In the genomic region with DNA sequence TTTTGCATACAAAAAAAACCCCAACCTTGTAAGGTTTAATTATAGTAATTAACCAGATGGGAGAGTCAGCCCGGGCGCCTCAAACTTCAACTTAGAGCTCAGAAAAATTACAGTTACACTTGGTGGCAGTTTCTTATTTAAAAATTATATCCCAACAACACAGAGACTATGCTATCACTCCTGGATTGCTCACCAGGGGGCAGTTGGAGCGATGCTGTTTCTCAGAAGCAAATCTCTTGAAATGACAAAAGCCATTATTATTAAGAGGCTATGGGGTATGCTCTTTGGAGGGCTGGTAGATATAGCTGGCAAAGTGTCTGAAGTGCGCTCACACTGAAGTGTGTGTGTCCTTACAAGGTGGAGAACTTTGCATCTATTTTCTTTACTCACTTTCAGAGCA, we compare ENCODE assay signal across 9 mouse cellular contexts. TPM values are rescaled to one million over a fixed set of nuclear protein-coding genes. Genes with fewer than 3 reads are reported as not detected.
DNase-seq lines count a peak whose midpoint lies in the region; ATAC-seq and TF ChIP-seq lines count a peak whose summit lies in the region.
"Had no signal": no experiment of that assay in that cellular context is flagged by ENCODE, and none has a peak within 500 bp of the region (broad histone marks: within the 10 kb centered on the region; RNA-seq: fewer than 3 reads in every experiment).

No protein-coding gene starts in this region.

- H3K27ac ChIP-seq in heart, embryonic 12.5 days (ENCODE audit: poor library complexity, severe bottlenecking) = no peak overlapping the region
- no peak overlapping the region for H3K27ac ChIP-seq in intestine, postnatal 0 days (ENCODE audit: low read depth, low read length)
- H3K27ac ChIP-seq in stomach, postnatal 0 days (replicated peaks) = no peak overlapping the region
- H3K27ac ChIP-seq: liver, embryonic 14.5 days had no signal

- H3K27me3 ChIP-seq in heart, embryonic 12.5 days (replicated peaks) = no peaks in the 10 kb centered on the region
- no peaks in the 10 kb centered on the region for H3K27me3 ChIP-seq in intestine, postnatal 0 days (replicated peaks; ENCODE audit: control insufficient read depth, insufficient read depth, low read length)
- no peaks in the 10 kb centered on the region for H3K27me3 ChIP-seq in stomach, postnatal 0 days (ENCODE audit: control insufficient read depth, insufficient read depth, low read length)

- peak overlapping the region; percentile 80; the same call in 1 of the 2 replicates for H3K9ac ChIP-seq in heart, embryonic 12.5 days
- no peak overlapping the region for H3K9ac ChIP-seq in intestine, postnatal 0 days (ENCODE audit: low read depth, low read length)
- H3K9ac ChIP-seq in stomach, postnatal 0 days (ENCODE audit: low read length) = no peak overlapping the region
- H3K9ac ChIP-seq: liver, embryonic 14.5 days had no signal

- no peaks in the 10 kb centered on the region for H3K36me3 ChIP-seq in heart, embryonic 12.5 days
- no peaks in the 10 kb centered on the region for H3K36me3 ChIP-seq in intestine, postnatal 0 days (ENCODE audit: control insufficient read depth, insufficient read depth)
- no peaks in the 10 kb centered on the region for H3K36me3 ChIP-seq in stomach, postnatal 0 days (ENCODE audit: control insufficient read depth, insufficient read depth, low read length)

- peak overlapping the region; percentile 85 for H3K4me2 ChIP-seq in heart, embryonic 12.5 days
- H3K4me2 ChIP-seq in intestine, postnatal 0 days (replicated peaks; ENCODE audit: low read depth) = no peak overlapping the region
- H3K4me2 ChIP-seq in stomach, postnatal 0 days (replicated peaks; ENCODE audit: low read depth) = no peak overlapping the region

- peak overlapping the region; percentile 72 for H3K4me3 ChIP-seq in heart, embryonic 12.5 days
- peak overlapping the region; percentile 55 for H3K4me3 ChIP-seq in intestine, postnatal 0 days (ENCODE audit: low read depth, low read length)
- H3K4me3 ChIP-seq in stomach, postnatal 0 days (ENCODE audit: low read depth, low read length) = no peak overlapping the region

- TF ChIP-seq CTCF in intestine, postnatal 0 days (IDR thresholded peaks at IDR 0.05; ENCODE audit: low read depth) = peak; percentile 60
- TF ChIP-seq CTCF in stomach, postnatal 0 days (IDR thresholded peaks at IDR 0.05; ENCODE audit: low read depth) = peak; percentile 57

- H3K9me3 ChIP-seq in heart, embryonic 12.5 days (replicated peaks) = no peaks in the 10 kb centered on the region
- H3K9me3 ChIP-seq in intestine, postnatal 0 days (ENCODE audit: control insufficient read depth) = 0 out of 2 replicates have a peak, but pooled peaks cover 3% of the 10 kb centered on the region
- H3K9me3 ChIP-seq in stomach, postnatal 0 days (ENCODE audit: control insufficient read depth, low read length) = no peaks in the 10 kb centered on the region

- peaks cover 17% of the 10 kb centered on the region for H3K4me1 ChIP-seq in heart, embryonic 12.5 days (replicated peaks)
- H3K4me1 ChIP-seq in intestine, postnatal 0 days (replicated peaks; ENCODE audit: control insufficient read depth, insufficient read depth, low read length) = no peaks in the 10 kb centered on the region
- no peaks in the 10 kb centered on the region for H3K4me1 ChIP-seq in stomach, postnatal 0 days (replicated peaks; ENCODE audit: control insufficient read depth, insufficient read depth)

- no peak for TF ChIP-seq EP300 in stomach, postnatal 0 days (optimal IDR thresholded peaks at IDR 0.05)

- DNase-seq in heart, adult 8-10 months (ENCODE audit: low spot score) = no peak
- peak; percentile 26 for DNase-seq in right cerebral cortex, adult 18-20 months
- DNase-seq in right cerebral cortex, postnatal 36 days (ENCODE audit: low spot score in 2 of 2) = no peak
- DNase-seq in stomach, postnatal 0 days (ENCODE audit: low spot score) = peak; percentile 29
- DNase-seq in cerebellum, postnatal 4 days (ENCODE audit: low spot score in 2 of 2) = no peak
- no peak for DNase-seq in c-Kit-positive CD71-positive TER-119-positive erythroid progenitor cells, embryonic 14.5 days (ENCODE audit: low spot score)

- no peak for ATAC-seq in heart, embryonic 12.5 days (ENCODE audit: insufficient number of reproducible peaks, low FRiP score)
- ATAC-seq in intestine, postnatal 0 days = no peak
- no peak for ATAC-seq in stomach, postnatal 0 days (ENCODE audit: low FRiP score, low TSS enrichment)

- 68% methylated on average over 4 of the region's 4 CpGs for WGBS in heart, embryonic 12.5 days
- WGBS in intestine, postnatal 0 days = 42% methylated on average over 4 of the region's 4 CpGs
- WGBS in stomach, postnatal 0 days = 55% methylated on average over 4 of the region's 4 CpGs

RNA-seq across cellular contexts. Expression of gene Fras1, which starts 2.5 kb away (rescaled TPM):
- 21.2 and 22.8 TPM in 2 replicates for polyA plus RNA-seq in heart, embryonic 12.5 days (2016; fragmentation: Nextera tagmentation; extraction: Ambion mirVana)
- 1 to 10 TPM in 3 of 4 experiments, under 1 TPM in 1; 0.73 to 2.6 (median 1.9) TPM for total RNA-seq in heart, adult 8-10 months (2022)
- polyA plus RNA-seq in intestine, postnatal 0 days (2015; fragmentation: Nextera tagmentation; extraction: Ambion mirVana) = 3.2 and 3.5 TPM in 2 replicates
- 3.4 and 3.6 TPM in 2 replicates for polyA plus RNA-seq in stomach, postnatal 0 days (2015; fragmentation: Nextera tagmentation; extraction: Ambion mirVana)

Comparison
In these comparisons a context has a peak if more than half of its experiments do, and no peak if none do; other contexts are left out.
1. DNase-seq: peak in right cerebral cortex, adult 18-20 months (single experiment) and stomach, postnatal 0 days (single experiment); none in heart, adult 8-10 months (single experiment), right cerebral cortex, postnatal 36 days (0 of 2), cerebellum, postnatal 4 days (0 of 2) and c-Kit-positive CD71-positive TER-119-positive erythroid progenitor cells, embryonic 14.5 days (single experiment).